Mouse (Mus musculus) layer of hippocampus, postnatal 14 days (tissue): ENCODE measurements around the gene Rasal1. TPM values are rescaled to one million over a fixed set of nuclear protein-coding genes. Genes with fewer than 3 reads are reported as not detected.

Source experiments
- DNase-seq, 2 experiments: peaks; one replicate each; pipeline ENCODE4 v3.0.0; 2021 to 2022; ENCODE audit warnings: low spot score in 2 of 2, mixed read lengths in 1 of 2
- total RNA-seq, 2 experiments: library from RNA; stranded (reverse); gene quantifications; 2 replicates each; pipeline ENCODE4 v1.2.3; 2021

Rasal1 gene
- total RNA-seq, 2 experiments from 2014 or later: 82.3 to 92.4 TPM

DNA sequence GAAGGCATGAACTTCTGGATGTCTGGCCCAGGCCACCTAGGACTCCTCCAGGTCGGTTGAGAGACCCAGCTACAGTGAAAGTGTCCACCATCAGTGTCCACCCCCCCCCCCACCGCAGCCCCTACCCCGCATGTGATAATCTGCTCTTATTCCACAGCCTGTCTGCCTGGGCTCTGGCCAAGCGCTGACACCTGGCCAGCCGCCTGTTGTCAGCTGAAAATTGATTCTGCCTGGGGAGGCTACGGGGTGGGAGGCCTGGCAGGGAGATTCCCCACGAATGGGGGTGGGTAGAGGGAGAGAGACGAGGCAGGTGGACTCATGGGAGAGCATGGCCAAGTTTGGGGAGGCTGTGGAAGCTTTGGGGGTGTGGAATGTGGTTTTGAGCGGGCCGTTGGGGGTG, 68.5 kb downstream of the Rasal1 start:
- DNase-seq: peak; percentile 69 to 72

DNA sequence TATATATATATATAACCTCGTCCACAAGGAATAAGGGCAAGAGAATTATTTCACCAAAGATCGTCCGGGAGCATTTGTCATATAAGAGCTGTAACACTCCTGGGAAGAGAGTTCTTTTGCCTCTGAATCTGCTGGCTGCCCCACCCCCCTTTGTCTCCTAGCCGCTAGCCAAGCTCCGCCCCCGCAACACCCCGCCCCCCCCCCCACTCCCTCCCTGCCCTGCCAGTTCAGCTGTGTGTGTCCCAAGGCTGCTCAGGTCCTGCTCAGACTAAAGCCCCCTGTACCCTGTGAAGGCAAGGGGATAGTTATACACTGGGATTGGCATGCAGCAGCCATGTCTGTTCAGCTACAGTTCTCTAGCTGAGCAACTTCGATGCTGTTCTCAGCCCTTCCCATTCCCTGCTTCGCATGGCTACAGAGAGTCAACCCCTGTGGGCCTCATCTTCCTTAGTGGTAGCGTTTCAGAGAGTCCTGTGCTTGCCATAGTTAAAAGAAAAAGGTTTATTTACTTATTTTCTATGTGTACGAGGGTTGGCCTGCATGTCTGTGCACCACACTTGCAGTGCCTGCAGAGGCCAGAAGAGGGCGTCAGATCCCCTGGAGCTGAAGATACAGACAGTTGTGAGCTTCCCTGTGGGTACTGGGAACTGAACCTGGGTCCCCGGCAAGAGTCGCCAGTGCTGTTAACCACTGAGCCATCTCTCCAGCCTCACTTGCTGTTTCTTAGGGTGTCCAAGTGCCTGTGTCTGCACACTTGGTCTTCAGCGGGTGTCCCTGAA, 70.2 kb downstream of the Rasal1 start:
- no peak for DNase-seq

GRCm38 (mm10) chr5:120721005-120721404, 72.4 kb downstream of the Rasal1 start:
- no peak for DNase-seq

DNA sequence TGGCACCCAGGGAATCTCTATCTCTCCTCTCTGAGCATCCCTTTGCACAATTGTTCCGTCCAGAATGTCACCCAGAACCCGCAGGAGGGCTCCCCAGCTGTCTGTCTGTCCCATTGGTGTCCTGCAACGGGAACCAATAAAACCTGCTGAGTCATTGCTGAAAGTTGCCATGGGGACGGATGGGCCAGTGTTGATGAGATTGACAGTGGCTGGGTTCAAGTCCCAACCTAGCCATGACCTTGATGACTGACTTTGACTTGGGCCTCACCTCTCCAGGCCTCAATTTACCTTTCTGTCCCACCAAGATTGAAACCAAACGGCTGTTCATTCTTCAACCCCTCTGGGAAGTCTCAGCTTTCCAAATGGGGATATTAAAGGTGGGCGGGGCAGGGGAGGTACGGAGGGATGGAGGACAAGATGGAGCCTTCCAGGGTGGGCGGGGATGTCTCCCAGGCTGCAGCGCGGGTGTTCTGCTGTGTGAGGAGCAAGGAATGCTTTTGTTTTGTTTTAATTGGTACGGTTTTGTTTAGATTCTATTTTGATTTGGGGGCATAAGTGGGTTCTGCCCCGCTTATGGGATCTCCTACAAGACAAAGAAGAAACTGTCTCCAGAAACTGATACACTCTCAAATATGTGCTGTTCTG, 77.3 kb downstream of the Rasal1 start:
- DNase-seq: no peak

Other genes starting within 250 kb of the Rasal1 start
- gene Lhx5, start 217.1 kb upstream of the Rasal1 start, total RNA-seq: under 1 TPM; 0.32 to 0.41 TPM
- 1 to 10 TPM; 7.1 to 8.7 TPM for gene Sdsl, start 176.0 kb upstream of the Rasal1 start, total RNA-seq
- gene Sds, start 172.3 kb upstream of the Rasal1 start, total RNA-seq: not detected
- gene Plbd2, start 145.2 kb upstream of the Rasal1 start, total RNA-seq: 10 to 100 TPM; 69.9 to 76.1 TPM
- gene Slc8b1, start 137.6 kb upstream of the Rasal1 start, total RNA-seq: 1 to 10 TPM; 7.9 to 8.4 TPM
- 10 to 100 TPM; 44.1 to 45.2 TPM for gene Tpcn1, start 60.1 kb upstream of the Rasal1 start, total RNA-seq
- gene Iqcd, start 59.8 kb upstream of the Rasal1 start, total RNA-seq: 1 to 10 TPM in 1 of 2 experiments, under 1 TPM in 1; 0.52 to 2.4 TPM
- 10 to 100 TPM; 24.8 to 26.8 TPM for gene Rita1, start 36.2 kb upstream of the Rasal1 start, total RNA-seq
- gene Ddx54, start 36.1 kb upstream of the Rasal1 start, total RNA-seq: 10 to 100 TPM; 41.7 to 44.4 TPM
- 1 to 10 TPM in 1 of 2 experiments, not detected in 1; 1.8 TPM for gene Cfap73, start 14.6 kb upstream of the Rasal1 start, total RNA-seq
- gene Dtx1, start 63.1 kb downstream of the Rasal1 start, total RNA-seq: 10 to 100 TPM; 70.5 to 74.2 TPM
- under 1 TPM; 0.12 to 0.16 TPM for gene Oas2, start 101.0 kb downstream of the Rasal1 start, total RNA-seq
- not detected for gene Oas3, start 128.8 kb downstream of the Rasal1 start, total RNA-seq
- gene Oas1e, start 146.7 kb downstream of the Rasal1 start, total RNA-seq: not detected
- gene Oas1c, start 163.7 kb downstream of the Rasal1 start, total RNA-seq: under 1 TPM; 0.41 to 0.69 TPM
- gene Oas1f, start 198.6 kb downstream of the Rasal1 start, total RNA-seq: not detected
- gene Oas1h, start 212.6 kb downstream of the Rasal1 start, total RNA-seq: not detected
- not detected for gene Oas1g, start 238.8 kb downstream of the Rasal1 start, total RNA-seq